Mouse (Mus musculus) thymus, postnatal 14 days (tissue): ENCODE results near the gene Pradc1.
A peak's percentile ranks its signal among the peaks of the same experiment; 100 is the strongest.

Experiments used
- DNase-seq: peaks from one replicate; pipeline ENCODE4 v3.0.0; 2021

Gene Pradc1

GRCm38 (mm10) chr6:85451664-85452410 lies at the start of gene Pradc1:
Gene Pradc1 (minus strand): TSS chr6:85451970.
- DNase-seq: peak; percentile 96

GRCm38 (mm10) chr6:85500416-85500815 lies 48.6 kb upstream of the Pradc1 start:
- no peak for DNase-seq

DNA sequence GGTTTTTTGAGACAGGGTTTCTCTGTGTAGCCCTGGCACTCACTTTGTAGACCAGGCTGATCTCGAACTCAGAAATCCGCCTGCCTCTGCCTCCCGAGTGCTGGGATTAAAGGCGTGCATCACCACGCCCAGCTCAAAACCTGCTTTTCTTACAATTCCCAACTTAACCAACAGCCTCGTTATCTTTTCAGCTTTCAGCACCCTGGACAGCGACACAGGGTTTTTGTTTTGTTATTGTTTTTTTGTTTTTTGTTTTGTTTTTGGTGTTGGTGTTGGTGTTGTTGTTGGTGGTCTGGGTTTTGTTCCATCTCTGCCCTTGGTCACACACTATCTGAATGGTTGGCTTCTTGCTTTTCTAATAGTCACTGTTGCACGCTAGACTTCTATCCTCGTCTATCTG lies 46.4 kb upstream of the Pradc1 start:
- no peak for DNase-seq

DNA sequence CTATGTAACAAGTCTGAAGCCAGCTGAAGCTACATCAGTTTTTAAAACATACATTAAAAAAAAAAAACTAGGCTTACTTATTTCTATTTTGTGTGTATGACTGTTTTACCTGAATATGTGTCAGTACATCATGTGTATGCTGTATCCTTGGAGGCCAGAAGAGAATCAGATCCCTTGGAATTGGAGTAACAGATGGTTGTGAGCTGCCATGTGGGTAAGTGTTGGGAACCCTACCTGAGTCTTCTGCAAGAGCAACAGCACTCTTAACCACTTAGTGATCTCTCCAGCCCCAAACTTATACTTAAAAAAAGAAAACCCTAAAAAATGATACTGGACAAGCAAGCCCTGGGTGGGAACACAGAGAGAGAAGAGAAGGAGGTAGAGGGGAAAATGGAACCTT lies 45.2 kb upstream of the Pradc1 start:
- DNase-seq: no peak

DNA sequence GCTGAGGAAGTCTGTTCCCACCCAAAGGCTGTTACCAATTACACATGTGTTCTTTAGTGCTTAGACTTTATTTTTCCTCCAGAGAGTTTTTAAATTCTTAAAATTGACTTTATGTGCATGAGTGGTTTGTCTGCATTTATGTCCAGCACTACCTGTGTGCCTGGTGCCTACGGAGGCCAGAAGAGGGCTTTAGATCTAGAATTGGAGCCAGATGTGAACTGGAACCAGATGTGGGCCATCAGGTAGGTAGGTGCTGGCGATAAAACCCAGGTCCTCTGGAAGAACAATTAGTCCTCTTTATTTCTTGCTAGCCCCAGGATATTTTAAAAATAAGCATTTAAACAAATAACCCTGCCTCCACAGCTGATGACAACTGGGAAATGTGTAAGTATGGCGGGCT lies 39.8 kb upstream of the Pradc1 start:
- DNase-seq: no peak

GRCm38 (mm10) chr6:85490252-85490651 lies 38.5 kb upstream of the Pradc1 start:
- DNase-seq: no peak

DNA sequence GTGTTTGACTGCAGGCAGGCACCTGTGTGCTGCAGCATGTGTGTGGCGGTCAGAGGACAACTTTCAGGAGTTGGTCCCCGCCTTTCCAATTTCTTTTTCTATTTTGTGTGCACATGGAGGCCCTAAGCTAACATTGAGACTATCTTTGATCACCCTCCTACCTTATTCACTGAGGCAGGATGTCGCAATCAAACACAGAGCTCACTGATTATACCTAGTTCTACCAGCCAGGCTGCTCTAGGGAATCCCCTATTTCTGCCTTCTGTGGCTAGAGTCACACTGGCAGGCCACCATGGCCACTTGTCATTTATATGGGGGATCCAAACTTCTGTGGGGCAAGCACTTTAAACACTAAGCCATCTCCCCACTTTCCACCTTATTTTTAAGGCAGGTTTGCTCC lies 37.9 kb upstream of the Pradc1 start:
- DNase-seq: no peak

DNA sequence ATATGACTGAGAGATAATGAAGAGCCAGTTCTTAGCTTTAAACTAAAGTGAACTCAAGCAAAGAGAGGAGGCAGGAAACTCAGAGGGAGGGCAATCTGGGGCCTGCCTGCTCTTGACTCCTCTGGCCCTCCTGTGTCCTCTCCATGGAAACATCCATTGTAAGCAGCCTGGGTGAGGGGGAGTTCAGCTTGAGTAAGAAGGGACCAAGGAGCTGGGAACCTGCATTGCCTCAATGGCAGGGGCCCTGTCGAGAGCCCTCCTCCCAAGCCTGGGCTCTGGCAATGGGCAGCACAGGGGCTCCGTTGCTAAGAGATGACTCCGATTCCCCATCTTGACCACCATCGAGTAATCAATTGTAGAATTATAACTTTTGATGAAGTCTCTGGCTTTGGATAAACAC lies 36.7 kb upstream of the Pradc1 start:
- no peak for DNase-seq

- DNase-seq: no peak
Measured at GRCm38 (mm10) chr6:85485738-85486137, 34.0 kb upstream of the Pradc1 start.

DNA sequence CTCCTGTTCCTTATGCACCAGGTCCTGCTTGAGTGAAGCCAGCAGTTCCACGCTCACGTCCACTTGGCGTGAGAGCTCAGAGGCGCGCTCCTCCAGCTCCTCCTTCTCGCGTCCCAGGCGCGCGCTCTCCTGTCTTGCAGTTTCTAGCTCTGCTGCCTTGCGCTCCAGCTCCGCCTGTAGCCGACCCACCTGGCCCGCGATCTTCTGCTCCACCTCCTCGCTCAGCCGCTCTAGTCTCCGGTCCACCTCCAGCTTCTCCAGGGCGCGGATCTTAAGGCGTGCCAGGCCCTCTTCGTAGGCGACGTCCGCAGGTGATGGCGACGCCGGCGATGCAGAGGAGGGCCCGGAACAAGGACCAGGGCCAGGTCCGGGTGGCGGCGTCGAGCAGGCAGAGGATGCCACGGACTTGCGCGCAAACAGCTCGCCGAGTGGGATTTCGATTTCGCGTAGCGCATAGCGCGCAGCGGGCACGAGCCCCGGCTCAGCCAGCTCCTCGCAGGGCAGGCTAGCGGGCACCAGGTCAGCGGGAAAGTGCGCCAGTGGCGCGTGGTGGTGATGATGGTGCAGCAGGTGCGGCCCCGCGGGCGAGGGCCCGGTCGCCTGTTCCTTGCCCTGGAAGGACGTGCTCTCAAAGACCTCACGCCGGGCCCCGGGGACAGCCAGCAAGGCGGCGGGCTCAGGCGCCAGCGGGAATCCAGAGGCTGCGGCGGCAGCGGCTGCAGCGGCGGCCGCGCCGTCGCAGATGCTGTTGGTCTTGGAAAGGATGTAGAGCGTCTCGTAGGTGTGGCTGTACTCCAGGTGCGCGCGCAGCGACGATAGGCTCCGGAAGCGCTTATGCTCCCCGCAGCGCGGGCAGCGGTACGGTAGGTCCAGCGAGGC lies 32.3 kb upstream of the Pradc1 start:
- peak; percentile 28 for DNase-seq

DNA sequence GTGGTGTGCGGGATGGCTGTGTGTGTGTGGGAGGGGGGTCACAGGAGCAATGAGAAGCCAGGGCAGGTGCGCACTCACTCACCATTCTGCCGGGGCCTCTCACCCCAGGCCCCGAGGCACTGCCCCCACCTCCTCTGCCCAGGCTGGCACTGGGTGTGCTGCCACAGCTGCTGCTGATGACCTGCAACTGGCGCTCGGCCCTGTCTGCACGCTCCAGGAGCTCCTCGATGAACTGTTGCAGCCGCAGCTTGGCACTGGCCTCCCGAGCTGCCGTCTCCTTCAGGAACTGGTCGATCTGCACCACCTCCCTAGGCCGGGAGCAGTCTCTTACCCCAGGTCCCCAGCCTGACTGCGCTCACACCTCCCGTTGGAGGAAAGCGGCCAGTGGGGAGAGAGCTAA lies 28.9 kb upstream of the Pradc1 start:
- no peak for DNase-seq

- DNase-seq: no peak
Measured at GRCm38 (mm10) chr6:85479979-85480378, 28.2 kb upstream of the Pradc1 start.

- DNase-seq: no peak
Measured at GRCm38 (mm10) chr6:85478416-85478815, 26.6 kb upstream of the Pradc1 start.

GRCm38 (mm10) chr6:85477366-85477917 lies 25.7 kb upstream of the Pradc1 start:
- peak; percentile 34 for DNase-seq

GRCm38 (mm10) chr6:85475581-85475980 lies 23.8 kb upstream of the Pradc1 start:
- DNase-seq: no peak

DNA sequence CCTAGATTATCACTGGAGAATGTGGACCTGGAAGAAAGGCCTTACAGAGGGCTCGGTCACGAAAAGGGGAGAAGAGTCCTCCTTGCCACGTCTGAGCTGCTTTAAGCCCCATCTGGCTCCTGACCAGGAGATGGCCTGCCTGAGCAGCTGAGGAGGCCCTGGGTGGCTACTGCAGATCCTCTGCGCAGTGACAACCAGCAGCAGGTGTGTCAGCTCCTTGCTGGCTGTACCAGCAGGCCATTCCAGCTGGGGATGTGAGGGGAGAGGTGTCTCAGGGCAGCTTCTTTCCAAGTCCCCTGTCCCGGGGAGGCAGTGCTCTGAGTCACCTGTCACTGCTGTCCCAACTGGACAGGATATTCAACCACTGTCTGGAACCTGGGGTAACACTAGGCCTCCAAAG lies 20.8 kb upstream of the Pradc1 start:
- DNase-seq: no peak

GRCm38 (mm10) chr6:85471962-85472361 lies 20.2 kb upstream of the Pradc1 start:
- no peak for DNase-seq

- DNase-seq: no peak
Measured at GRCm38 (mm10) chr6:85469660-85470430, 18.1 kb upstream of the Pradc1 start.

- no peak for DNase-seq
Measured at GRCm38 (mm10) chr6:85465381-85465780, 13.6 kb upstream of the Pradc1 start.

GRCm38 (mm10) chr6:85459621-85460020 lies 7.9 kb upstream of the Pradc1 start:
- no peak for DNase-seq

- DNase-seq: no peak
Measured at GRCm38 (mm10) chr6:85452816-85453215, 1.0 kb upstream of the Pradc1 start.

GRCm38 (mm10) chr6:85452411-85452665 lies 568 bp upstream of the Pradc1 start:
- DNase-seq: no peak
